Mouse (Mus musculus) adrenal gland, adult (tissue): ENCODE measurements around the gene Arpc1a.
"Not testable (repeated sequence)": the region's sequence is repeated elsewhere in the genome, so short reads cannot be mapped to it uniquely, and the experiment has no call there.

Experiments
- DNase-seq, 2 experiments: peaks; one replicate each; pipeline ENCODE4 v3.0.0; 2022 to 2023; ENCODE audit warnings: low spot score in 1 of 2; ENCODE audit not compliant: inconsistent age in 2 of 2

Gene Arpc1a

DNA sequence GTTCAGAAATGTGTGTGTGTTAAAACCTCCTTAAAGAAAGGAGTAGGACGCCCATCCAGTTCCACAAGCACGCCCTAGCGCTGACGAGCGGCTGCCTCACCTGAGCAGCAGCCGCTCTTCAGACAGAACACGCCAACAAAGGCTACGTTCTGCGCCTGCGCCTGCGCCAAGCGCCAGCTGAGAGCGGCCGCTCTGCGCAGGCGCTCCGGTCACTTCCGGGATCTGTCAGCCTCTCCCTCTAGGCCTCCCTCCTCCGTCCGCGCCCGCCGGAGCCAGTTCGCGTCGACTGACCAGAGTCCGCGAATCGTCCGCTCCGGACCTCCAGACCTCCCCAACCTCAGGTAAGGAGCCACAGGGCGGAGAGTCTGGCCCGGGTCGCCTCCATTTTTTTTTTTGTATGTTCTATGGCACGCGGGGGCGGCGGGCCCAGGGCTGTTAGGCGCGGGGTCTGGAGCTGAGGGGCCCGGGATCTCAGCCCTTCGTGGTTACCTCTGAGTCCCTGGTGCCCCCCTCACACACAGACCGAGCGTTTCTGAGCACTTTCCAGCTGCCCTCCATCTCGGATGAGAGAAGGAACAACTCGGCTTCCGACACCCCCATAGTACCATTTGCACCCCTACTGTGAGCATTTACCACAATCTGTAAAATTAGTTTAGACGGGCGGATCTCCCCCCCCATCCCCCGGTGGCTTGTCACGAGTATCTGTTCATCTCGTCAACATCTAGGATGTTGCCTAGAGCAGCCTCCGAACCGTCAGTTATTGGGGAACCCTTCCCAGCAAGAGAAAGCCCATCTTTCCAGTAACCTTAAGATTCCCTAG lies at the start of gene Arpc1a, which contains the start of gene Kpna7:
TSS of gene Arpc1a (plus strand) at position 199 of the 820 bp plus-strand sequence.
TSS of gene Kpna7 (minus strand) at position 399 of the 820 bp plus-strand sequence.
- DNase-seq: peak; percentile 95 to 96

DNA sequence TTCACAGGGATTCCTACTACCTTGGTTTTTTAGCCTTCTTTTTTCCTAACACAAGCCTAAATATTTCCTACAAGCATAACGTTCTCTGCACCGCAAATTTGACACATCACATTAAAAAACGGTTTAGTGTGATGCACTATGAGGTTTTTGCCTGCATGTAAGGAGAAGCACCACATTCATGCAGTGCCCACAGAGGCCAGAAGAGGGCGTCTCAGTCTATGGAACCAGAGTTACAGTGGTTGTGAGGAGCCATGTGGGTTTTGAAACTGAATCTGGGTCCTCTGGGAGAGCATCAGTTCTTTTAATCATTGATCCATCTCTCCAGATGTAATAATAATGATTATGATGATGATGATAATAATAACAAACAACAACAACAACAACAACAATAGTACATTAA lies 42.0 kb upstream of the Arpc1a start:
- peak in 1 of 2 experiments; percentile 53 for DNase-seq

- not testable (repeated sequence) for DNase-seq
These were observed 40.9 kb upstream of the Arpc1a start, which contains the start of gene 1700018F24Rik for GRCm38 (mm10) chr5:145042690-145043089. Gene 1700018F24Rik (plus strand): TSS chr5:145042990.

DNA sequence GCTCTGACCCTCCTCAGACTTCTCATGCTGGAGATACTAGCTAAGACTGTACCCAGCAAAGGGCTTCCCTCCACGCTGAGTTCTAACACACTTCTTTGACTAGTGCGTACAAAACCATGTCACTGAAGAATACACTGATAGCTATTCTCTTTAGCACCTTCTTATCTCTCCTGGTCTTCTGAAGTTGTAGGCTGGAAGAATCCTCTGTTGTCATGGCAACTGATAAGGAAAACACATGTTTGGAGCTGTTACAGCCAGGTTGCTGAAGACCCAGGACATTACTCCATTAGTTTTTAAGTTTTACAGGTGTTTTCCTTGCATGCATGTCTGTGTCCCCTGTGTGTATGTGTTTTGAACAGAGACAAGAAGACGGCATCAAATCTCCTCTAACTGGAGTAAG lies 29.4 kb upstream of the Arpc1a start:
- DNase-seq: not testable (repeated sequence)

- no peak for DNase-seq
These were observed 25.7 kb upstream of the Arpc1a start for GRCm38 (mm10) chr5:145057907-145058306.

DNA sequence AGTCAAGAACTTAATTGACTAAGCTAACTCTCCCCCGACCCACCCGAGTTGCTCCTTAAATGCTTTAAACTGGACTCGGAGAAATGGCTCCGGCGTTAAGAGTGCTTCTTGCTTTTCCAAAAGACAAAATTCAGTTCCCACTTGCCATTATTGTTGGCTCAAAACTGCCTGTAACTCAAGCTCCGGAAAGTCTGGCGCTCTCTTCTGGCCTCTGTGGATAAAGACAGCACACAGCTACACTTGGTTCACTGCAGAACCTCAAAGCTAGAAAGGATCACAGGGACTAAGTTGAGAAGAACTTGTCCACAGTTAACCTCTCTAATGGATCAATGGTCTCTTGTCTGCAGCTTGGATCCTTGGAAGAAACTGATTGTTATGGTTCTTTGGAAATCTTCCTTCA lies 24.9 kb upstream of the Arpc1a start:
- DNase-seq: peak; percentile 18 to 45

DNA sequence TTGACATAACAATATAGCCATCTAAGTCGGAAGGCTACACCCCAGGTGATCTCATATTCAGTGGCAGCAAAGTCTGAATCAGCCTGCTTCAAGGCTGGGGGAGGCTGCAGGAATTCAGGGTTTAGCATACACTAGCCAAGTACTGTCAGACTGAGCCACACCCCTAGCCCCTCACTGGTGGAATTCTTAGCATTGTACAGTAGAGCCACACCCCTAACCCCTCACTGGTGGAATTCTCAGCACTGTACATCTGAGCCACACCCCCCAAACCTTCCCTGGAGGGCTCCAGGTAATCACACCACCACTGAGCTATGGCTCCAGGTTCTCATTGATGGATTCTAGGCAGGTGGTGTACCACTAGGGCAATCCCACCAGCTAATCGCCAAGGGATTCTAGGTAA lies 24.1 kb upstream of the Arpc1a start:
- no peak for DNase-seq

DNA sequence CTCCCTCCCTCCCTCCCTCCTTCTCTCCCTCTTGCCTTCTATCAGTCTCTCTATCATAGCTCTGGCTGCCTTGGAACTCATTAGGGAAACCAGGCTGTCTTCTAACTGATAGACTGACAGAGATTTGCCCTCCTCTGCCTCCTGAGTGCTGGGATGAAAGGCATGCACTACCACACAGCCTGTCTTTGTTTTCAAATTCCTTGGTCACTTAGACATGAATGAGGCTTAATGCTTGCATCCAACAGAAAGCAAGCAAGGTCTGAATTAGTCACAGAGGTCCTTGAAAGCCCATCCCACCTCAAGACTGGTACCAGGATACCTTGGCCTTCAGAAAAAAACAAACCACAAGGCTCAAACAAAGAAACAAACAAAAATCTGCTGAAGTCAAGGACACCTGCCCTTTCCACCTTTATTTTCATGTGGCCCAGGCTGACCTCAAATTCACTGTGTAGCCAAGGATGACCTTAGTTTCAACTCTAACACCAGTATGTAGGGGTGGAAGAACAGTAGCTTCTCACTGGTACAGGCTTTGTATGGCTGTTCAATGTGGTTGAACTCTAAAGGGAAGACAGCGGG lies 18.8 kb upstream of the Arpc1a start:
- no peak for DNase-seq

GRCm38 (mm10) chr5:145068863-145069262 lies 14.8 kb upstream of the Arpc1a start:
- peak in 1 of 2 experiments; percentile 16 for DNase-seq

- DNase-seq: peak; percentile 56 to 88
These were observed 13.9 kb upstream of the Arpc1a start for GRCm38 (mm10) chr5:145069707-145070106.

GRCm38 (mm10) chr5:145071342-145071741 lies 12.3 kb upstream of the Arpc1a start:
- DNase-seq: no peak

- DNase-seq: no peak
These were observed 8.5 kb upstream of the Arpc1a start for GRCm38 (mm10) chr5:145075081-145075480.

GRCm38 (mm10) chr5:145081866-145082613 lies 1.6 kb upstream of the Arpc1a start:
- no peak for DNase-seq

DNA sequence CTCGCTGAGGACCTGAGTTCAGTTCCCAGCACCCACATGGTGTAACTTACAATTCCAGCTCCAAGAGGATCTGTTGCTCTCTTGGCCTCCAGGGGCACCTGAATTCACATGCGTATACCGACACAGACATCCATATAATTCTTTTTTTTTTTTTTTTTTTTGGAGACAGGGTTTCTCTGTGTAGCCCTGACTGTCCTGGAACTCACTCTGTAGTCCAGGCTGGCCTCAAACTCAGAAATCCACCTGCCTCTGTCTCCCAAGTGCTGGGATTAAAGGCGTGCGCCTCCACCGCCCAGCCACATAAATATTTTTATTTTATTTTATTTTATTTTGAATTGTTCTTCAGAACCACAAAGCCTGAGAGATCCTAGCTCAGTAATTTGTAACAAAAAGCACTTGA lies 429 bp upstream of the Arpc1a start:
- not testable (repeated sequence) for DNase-seq

DNA sequence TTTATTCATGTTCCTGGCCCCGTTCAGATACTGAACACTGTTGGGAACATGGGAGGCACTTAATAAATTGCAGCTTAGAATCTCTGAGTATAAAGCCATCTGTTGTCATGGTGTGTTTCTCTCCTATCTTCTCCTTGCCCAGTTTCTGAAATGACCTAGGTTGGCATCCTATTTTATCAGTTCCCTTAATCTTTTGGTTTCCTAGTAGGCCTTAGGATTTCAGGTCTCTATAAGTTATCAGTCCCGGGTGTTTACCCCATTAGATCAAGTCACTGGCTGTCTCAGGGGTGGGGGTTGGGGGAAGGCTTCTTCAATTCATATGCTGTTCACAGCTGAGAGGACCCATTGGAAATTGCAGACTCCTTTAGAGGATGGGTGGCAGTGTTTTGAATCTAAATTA lies 1.2 kb downstream of the Arpc1a start:
- no peak for DNase-seq

DNA sequence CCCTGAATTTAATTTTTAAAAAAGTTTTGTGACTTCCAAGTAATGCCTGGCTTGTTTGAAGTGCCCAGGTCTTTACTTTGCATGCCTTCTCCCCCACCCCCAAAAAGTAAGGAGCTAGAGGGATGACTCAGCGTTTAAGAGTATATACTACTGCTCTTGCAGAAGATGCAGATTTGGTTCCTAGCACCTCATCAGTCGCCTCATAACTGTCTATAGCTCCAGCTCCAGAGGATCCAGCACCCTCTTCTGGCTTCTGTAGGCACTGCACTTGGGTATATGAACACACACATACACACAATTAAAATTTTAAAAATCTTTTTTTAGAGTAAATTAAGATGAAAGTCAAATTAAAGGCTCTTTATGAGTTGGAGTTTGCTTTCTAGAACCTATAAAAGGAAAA lies 4.6 kb downstream of the Arpc1a start:
- no peak for DNase-seq

- no peak for DNase-seq
These were observed 6.2 kb downstream of the Arpc1a start for GRCm38 (mm10) chr5:145089878-145090277.

GRCm38 (mm10) chr5:145096195-145096594 lies 12.6 kb downstream of the Arpc1a start:
- DNase-seq: no peak

DNA sequence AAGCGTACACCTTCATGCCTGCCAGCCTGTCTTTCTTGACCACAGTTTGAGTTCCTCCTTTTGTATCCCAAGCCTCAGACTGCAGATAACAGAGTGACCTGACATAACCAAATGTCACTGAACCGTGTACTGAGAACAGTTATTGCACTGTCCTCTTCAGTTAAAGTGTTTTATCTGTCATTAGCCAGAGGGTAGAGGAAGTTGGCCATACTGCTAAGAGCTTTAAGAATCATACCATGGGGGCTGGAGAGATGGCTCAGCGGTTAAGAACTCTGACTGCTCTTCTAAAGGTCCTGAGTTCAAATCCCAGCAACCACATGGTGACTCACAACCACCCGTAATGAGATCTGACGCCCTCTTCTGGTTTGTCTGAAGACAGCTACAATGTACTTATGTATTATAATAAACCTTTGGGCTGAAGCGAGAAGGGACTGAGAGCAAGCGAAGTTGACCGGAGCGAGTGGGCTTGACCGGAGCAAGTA lies 14.8 kb downstream of the Arpc1a start:
- DNase-seq: no peak

DNA sequence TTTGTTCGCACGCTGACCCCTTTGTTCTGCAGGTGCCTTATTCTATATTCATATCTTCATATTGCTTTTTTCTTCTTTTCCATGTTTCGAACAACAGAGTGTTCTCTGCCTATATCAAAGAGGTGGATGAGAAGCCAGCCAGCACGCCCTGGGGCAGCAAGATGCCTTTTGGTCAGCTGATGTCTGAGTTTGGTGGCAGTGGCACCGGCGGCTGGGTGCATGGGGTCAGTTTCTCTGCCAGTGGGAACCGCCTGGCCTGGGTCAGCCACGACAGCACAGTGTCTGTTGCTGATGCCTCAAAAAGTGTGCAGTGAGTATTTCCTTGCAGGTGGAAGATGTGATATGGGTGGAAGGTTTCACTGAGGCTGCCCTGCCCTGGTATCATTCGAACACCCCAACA lies 17.3 kb downstream of the Arpc1a start:
- no peak for DNase-seq

DNA sequence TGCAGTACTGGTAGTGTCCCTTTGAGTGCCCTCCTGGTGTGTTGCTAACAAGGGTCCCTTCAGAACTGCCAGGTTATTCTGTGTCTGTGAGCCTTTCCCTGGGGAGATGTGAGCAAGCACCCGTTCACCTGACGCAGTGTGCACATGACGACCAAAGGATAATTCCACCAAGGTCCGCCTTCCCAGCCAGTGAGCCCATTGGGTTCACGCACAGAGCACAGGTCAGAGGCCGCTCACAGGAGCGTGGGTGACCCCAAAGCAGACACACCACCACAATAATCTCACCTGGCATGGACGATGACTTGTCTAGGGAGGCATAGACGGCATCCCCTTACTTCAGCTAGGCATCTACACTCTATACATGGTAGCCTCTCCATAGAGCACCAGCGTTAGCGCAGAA lies 17.8 kb downstream of the Arpc1a start:
- not testable (repeated sequence) for DNase-seq
